Mouse (Mus musculus): Measurements from ENCODE around the gene H2-Aa. TPM values are rescaled to one million over a fixed set of nuclear protein-coding genes. Genes with fewer than 3 reads are reported as not detected.

Gene H2-Aa
- polyA plus RNA-seq, 1 experiment from 2014 or later, result 0.11 TPM

DNA sequence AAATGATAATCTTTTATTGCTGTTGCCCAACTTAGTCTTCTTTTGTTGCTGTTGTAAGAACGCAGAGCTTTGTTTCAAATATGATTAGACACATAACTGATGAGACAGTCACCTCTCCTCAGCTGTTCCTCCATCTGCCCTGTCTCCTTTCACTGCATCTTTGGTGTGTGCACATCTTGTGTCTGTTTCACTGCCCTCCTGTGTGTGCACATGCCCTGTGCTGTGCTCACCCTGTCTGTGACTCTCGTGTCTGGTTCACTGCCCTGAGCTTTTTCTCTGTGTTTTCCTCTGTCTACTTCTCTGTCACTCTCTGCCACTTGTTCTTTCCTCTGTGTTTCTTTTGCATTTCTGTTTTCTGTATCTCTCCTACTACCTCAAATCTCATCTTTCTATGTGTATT lies 17.4 kb downstream of the H2-Aa start:
- Histone ChIP-seq H3K36me3 (no peaks in the 10 kb centered on the region), H3K27me3 (ENCODE audit: insufficient read depth, poor library complexity, severe bottlenecking) (peaks cover 5% of the 10 kb centered on the region; the same call in 1 of the 2 replicates), H3K9me3 (no peaks in the 10 kb centered on the region), H3K4me1 (peaks cover under 1% of the 10 kb centered on the region), H3K4me3 (no peak overlapping the region), H3K27ac (no peak overlapping the region)
- 79% methylated on average over 2 of the region's 2 CpGs for WGBS
- no peak for DNase-seq (ENCODE audit: low spot score)

DNA sequence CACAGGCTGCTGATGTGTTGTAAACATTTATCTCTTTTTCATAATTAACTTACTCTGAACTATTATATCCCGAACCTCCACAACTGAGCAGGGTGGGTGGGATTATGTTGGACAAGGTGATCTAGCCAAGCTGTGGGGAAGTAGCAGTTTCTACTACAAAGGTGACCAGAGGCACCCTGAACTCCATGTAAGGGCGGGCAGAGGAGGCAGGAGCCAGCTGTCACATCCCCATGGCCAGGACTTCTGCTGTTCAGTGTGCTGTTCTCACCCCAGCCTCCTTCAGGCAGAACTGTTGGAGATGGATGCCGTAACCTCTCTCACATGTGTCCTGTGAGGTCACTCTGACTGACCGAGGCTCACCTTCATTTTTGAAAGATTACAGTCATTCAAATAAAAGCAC lies 17.8 kb downstream of the H2-Aa start:
- no peak for DNase-seq (ENCODE audit: low spot score)
- Histone ChIP-seq H3K4me3 (no peak overlapping the region), H3K27me3 (ENCODE audit: insufficient read depth, poor library complexity, severe bottlenecking) (peaks cover 9% of the 10 kb centered on the region; the same call in 1 of the 2 replicates), H3K27ac (no peak overlapping the region), H3K4me1 (peaks cover 5% of the 10 kb centered on the region), H3K36me3 (no peaks in the 10 kb centered on the region), H3K9me3 (no peaks in the 10 kb centered on the region)
- 63% methylated on average over 4 of the region's 4 CpGs for WGBS

DNA sequence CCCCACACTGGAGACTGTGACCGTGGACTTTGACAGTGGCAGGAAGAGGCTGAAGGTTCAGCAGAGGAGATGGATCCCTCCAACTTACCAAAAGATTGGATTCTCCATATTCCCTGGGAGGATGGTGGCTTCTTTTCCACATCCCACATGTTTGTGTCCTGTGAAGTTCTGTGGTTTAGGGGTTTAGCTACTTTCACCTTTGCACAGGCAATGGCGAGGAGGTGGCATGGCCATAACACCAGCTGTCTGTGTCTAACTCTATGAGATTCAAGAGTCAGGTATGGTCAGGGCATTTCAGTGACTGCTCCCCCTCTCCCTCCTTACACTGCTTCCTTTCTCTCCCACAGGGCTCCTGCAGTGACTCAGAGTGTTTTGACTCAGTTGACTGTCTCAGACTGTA lies 18.9 kb downstream of the H2-Aa start:
- Histone ChIP-seq H3K27ac (no peak overlapping the region), H3K9me3 (no peaks in the 10 kb centered on the region), H3K27me3 (ENCODE audit: insufficient read depth, poor library complexity, severe bottlenecking) (peaks cover 10% of the 10 kb centered on the region; the same call in 1 of the 2 replicates), H3K4me3 (no peak overlapping the region), H3K4me1 (peaks cover 13% of the 10 kb centered on the region), H3K36me3 (no peaks in the 10 kb centered on the region)
- no peak for DNase-seq (ENCODE audit: low spot score)
- WGBS, result 80% methylated on average over 2 of the region's 2 CpGs

DNA sequence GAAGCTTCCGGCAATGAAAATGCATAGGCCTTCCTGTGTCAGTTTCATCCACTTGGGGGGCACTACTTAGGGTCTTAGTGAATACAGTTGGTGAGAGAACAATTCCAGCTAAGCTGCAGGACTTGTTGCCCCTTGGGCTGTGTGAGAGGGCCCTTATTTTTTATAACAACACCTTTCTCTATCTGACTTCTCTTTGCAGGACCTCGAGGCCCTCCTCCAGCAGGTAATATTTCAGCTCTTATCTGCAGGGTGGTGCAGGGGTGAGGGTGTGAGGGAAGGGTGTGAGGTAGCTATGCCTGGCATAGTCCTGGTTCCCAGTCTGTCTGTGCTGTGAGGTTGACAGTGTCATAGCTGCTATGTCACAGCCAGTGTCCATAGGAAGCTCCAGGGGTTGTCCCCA lies 19.4 kb downstream of the H2-Aa start:
- WGBS, result 70% methylated on average over 2 of the region's 2 CpGs
- DNase-seq (ENCODE audit: low spot score), result no peak
- no peaks in the 10 kb centered on the region for H3K36me3 ChIP-seq

DNA sequence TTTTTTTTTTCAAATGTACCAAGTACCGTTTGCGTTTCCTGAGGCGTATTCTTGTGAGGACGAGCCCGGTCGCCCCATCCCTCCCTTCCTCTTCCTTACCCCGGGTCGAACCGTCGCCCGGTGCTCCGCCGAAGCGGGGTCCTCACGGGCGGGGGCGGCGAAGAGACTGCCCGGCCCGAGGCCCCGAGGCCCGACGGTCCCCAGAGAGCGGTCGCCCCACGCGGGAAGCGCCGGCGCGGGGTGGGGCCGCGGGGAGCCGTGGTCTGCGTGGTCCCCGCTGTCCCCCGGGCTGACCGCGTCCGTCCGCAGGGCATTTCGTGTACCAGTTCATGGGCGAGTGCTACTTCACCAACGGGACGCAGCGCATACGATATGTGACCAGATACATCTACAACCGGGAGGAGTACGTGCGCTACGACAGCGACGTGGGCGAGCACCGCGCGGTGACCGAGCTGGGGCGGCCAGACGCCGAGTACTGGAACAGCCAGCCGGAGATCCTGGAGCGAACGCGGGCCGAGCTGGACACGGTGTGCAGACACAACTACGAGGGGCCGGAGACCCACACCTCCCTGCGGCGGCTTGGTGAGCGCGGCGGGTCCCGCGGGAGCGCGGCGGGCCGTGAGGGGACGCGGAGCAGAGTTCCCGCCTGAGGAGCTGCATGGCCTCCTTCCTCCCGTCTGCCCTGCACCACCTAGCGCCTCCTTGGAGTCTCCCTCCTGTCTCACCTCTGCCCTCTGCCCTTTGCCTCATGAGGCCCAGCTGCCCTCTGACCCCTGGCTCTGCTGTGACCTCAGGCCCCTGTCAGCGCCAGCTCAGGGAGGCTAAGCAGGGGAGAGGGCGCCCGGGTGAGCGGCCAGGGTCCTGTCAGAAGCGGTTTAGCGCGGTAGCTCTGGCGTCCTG lies 22.9 kb downstream of the H2-Aa start:
- under 1% methylated on average over 92 of the region's 93 CpGs for WGBS
- peak; percentile 78 for DNase-seq (ENCODE audit: low spot score)
- no peaks in the 10 kb centered on the region for H3K9me3 ChIP-seq

More for the DNA sequence above, 19.4 kb downstream of the H2-Aa start:
- H3K27me3 ChIP-seq (ENCODE audit: insufficient read depth, poor library complexity, severe bottlenecking), result peaks cover 10% of the 10 kb centered on the region; the same call in 1 of the 2 replicates
- peaks cover 17% of the 10 kb centered on the region for H3K4me1 ChIP-seq
- no peaks in the 10 kb centered on the region for H3K9me3 ChIP-seq
- H3K4me3 ChIP-seq, result no peak overlapping the region
- H3K27ac ChIP-seq, result no peak overlapping the region

DNA sequence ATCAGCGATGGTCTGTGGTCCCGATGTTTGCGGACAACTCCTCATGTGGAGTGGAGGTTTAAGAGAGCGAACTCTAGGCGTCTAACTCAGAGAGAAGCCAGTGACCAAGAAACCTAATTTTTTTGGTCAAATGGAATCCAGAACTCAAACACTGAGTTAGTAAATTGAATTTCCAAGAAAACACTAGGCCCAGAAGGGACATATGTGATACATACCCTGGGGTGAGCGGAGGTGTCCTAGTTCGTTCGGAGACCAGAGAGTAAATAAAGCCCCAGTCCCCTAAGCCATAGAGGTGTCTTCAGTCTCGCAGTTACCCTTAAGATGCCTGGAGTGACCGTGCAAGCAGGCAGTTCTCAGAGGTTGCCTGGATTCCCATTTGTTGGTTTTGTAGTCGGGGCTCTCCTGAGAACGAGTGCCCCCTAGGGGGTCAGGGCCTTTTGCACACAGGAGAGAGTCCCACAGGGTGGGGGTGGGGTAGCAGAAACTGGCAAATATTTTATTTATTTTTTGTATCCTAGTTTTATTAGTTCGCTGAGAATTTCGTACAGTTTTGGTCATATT lies 23.7 kb downstream of the H2-Aa start:
- Histone ChIP-seq H3K4me3 (peak overlapping the region; percentile 74), H3K27ac (no peak overlapping the region), H3K36me3 (no peaks in the 10 kb centered on the region), H3K4me1 (peaks cover 17% of the 10 kb centered on the region), H3K27me3 (ENCODE audit: insufficient read depth, poor library complexity, severe bottlenecking) (peaks cover 29% of the 10 kb centered on the region), H3K9me3 (no peaks in the 10 kb centered on the region)
- no peak for DNase-seq (ENCODE audit: low spot score)
- 2% methylated on average over 14 of the region's 14 CpGs for WGBS

More for the DNA sequence above, 22.9 kb downstream of the H2-Aa start:
- Histone ChIP-seq H3K27ac (peak overlapping the region; percentile 86), H3K4me3 (peak overlapping the region; percentile 74), H3K4me1 (peaks cover 17% of the 10 kb centered on the region), H3K36me3 (no peaks in the 10 kb centered on the region), H3K27me3 (ENCODE audit: insufficient read depth, poor library complexity, severe bottlenecking) (peaks cover 21% of the 10 kb centered on the region)

DNA sequence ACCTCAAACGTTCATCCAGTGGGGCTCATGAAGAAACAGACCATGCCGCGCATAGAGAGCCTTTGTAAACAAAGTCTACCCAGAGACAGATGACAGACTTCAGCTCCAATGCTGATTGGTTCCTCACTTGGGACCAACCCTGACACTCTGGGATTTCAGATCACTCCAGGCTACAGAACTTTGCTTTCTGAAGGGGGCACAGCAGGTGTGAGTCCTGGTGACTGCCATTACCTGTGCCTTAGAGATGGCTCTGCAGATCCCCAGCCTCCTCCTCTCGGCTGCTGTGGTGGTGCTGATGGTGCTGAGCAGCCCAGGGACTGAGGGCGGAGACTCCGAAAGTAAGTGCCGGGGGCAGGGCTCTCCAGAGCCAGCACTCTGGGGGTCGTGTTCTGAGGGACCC lies 24.6 kb downstream of the H2-Aa start:
- peak; percentile 81 for DNase-seq (ENCODE audit: low spot score)
- H3K27ac ChIP-seq, result no peak overlapping the region
- no peaks in the 10 kb centered on the region for H3K36me3 ChIP-seq
- H3K4me1 ChIP-seq, result peaks cover 17% of the 10 kb centered on the region
- 0% methylated on average over 8 of the region's 8 CpGs for WGBS
- peaks cover 34% of the 10 kb centered on the region for H3K27me3 ChIP-seq (ENCODE audit: insufficient read depth, poor library complexity, severe bottlenecking)
- no peaks in the 10 kb centered on the region for H3K9me3 ChIP-seq
- peak overlapping the region; percentile 74 for H3K4me3 ChIP-seq

DNA sequence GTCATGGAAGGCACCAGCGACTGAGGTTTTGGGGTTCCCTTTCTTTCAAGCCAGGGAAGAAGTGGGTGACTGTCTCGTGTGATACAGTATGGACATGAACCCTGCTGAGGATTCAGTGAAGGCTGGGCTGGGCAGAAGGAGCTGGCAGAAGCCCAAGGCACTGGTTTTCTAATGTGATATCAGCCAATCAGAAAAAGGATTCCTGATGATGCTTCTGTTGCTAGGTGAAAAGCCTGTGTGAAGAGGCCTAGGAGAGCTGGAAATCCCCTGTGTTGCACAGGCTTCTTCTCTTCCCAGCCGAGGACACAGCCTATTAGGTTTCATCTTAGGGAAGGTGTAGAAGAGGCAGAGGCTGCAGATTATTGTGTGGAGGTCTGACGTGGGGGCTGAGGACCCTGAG lies 26.1 kb downstream of the H2-Aa start:
- no peaks in the 10 kb centered on the region for H3K36me3 ChIP-seq
- peaks cover 17% of the 10 kb centered on the region for H3K4me1 ChIP-seq
- DNase-seq (ENCODE audit: low spot score), result no peak
- no peak overlapping the region for H3K27ac ChIP-seq
- no peaks in the 10 kb centered on the region for H3K9me3 ChIP-seq
- H3K4me3 ChIP-seq, result no peak overlapping the region
- WGBS, result 36% methylated on average over 4 of the region's 4 CpGs
- H3K27me3 ChIP-seq (ENCODE audit: insufficient read depth, poor library complexity, severe bottlenecking), result peaks cover 30% of the 10 kb centered on the region

DNA sequence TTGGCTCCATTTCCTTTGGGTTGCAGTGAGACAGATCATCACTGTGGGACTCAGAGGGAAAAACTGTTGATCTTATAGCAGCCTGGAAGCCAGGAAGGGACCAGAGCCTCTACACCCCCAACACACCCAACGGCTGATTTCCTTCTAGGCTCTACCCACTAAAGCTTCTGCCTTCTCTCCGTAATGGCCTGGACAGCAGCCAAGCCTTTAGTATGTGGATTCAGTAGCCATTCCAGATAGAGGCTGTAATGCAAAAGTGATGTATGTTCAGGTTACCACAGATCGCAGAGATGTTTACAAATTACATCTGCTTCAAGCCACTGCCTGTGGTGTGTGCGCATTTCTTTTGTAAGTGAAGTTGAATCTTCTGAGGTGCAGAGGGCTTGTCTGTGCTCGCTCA lies 27.1 kb downstream of the H2-Aa start:
- 69% methylated on average over 5 of the region's 5 CpGs for WGBS
- Histone ChIP-seq H3K4me1 (peaks cover 17% of the 10 kb centered on the region), H3K4me3 (no peak overlapping the region), H3K27me3 (ENCODE audit: insufficient read depth, poor library complexity, severe bottlenecking) (peaks cover 30% of the 10 kb centered on the region), H3K36me3 (no peaks in the 10 kb centered on the region), H3K9me3 (no peaks in the 10 kb centered on the region), H3K27ac (no peak overlapping the region)
- DNase-seq (ENCODE audit: low spot score), result no peak

DNA sequence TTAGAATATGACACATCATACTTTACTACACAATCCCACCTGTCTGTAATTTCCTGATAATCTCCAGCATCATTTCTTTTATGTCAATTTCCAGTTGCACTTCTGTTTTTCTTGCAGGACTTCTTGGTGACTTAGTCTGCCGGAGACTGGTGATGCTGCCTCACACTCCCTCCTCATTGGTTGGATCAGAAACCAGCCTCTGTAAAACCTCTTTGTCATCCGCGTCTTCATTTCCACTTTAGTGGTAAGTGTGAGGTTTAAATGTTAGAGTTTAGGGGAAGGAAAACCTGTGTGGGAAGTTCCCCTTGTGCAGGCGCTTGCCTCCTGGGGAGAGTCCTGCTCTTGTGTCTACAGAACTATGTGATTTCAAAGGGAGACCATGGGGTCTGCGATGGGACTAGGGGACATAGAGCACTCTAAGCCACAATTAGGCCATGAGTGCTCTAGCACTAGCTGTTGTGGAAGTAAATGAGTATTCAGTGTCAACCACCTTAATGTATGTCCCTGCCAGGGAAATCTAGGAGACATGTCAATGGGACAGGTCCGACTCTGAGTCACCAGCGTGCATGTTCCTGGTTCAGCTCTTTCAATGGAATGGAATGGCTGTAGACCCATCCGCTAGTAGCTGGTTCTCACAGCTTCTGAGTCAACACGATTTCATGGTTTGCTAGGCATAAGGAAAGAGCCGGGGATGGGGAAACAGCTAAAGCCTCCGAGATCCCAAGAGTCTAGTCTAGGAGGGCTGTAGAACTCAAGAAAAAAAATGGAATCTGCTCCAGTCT lies 29.8 kb downstream of the H2-Aa start, which contains the start of gene H2-Ab1:
TSS of gene H2-Ab1 (plus strand) at position 96 of the 782 bp plus-strand sequence.
- no peak within 1 kb of the TSS for H3K27ac ChIP-seq
- WGBS, result 69% methylated on average over 11 of the region's 11 CpGs
- peaks cover 25% of the 10 kb centered on the region for H3K27me3 ChIP-seq (ENCODE audit: insufficient read depth, poor library complexity, severe bottlenecking)
- H3K9me3 ChIP-seq, result no peaks in the 10 kb centered on the region
- H3K36me3 ChIP-seq, result no peaks in the 10 kb centered on the region
- H3K4me1 ChIP-seq, result no peaks in the 10 kb centered on the region
- no peak within 1 kb of the TSS for H3K4me3 ChIP-seq
- DNase-seq (ENCODE audit: low spot score), result no peak

DNA sequence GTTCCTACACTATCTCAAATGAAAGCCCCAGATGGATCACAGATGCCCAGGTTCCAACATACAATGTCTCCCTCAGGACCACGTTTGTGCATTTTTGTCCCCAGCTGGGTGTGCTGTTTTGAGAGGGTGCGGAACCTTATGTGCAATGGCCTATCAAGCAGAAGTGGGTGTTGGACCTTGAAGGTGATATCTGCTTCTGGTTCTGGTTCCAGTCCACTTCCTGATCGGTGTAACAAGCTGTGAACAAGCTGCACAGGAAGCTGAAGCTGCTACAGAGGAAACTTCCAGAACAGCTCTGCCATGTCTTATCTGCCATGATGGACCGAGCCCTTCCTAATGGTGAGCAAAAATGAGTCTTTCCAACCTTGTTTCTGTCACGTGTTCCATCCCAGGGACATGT lies 31.1 kb downstream of the H2-Aa start:
- DNase-seq (ENCODE audit: low spot score), result no peak
- Histone ChIP-seq H3K36me3 (no peaks in the 10 kb centered on the region), H3K9me3 (no peaks in the 10 kb centered on the region), H3K27ac (no peak overlapping the region), H3K4me1 (no peaks in the 10 kb centered on the region), H3K27me3 (ENCODE audit: insufficient read depth, poor library complexity, severe bottlenecking) (peaks cover 20% of the 10 kb centered on the region), H3K4me3 (no peak overlapping the region)
- WGBS, result 75% methylated on average over 5 of the region's 5 CpGs

DNA sequence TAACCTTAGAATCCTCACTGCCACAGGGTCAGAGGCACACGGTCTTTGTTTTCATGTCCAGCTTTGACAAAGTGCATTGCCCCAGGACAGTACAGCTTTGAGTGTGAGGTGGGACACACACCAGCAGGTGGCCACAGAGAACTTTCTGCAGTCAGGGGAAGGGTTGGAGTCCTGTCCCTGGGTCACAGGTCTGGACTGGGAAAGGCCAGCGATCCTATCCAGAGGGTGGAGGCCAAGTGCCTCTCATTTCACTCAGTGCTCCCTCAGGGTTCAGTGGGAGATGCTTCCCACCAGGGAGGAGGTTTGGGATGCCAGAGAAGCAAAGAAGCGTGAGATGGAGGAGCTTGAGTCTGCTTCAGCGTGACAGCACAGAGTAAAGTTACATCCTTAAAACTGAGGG lies 36.0 kb downstream of the H2-Aa start:
- no peak overlapping the region for H3K27ac ChIP-seq
- H3K4me3 ChIP-seq, result no peak overlapping the region
- peak; percentile 45 for DNase-seq (ENCODE audit: low spot score)
- no peaks in the 10 kb centered on the region for H3K9me3 ChIP-seq
- 40% methylated on average over 4 of the region's 4 CpGs for WGBS
- H3K4me1 ChIP-seq, result no peaks in the 10 kb centered on the region
- H3K36me3 ChIP-seq, result no peaks in the 10 kb centered on the region
- H3K27me3 ChIP-seq (ENCODE audit: insufficient read depth, poor library complexity, severe bottlenecking), result no peaks in the 10 kb centered on the region; the same call in 1 of the 2 replicates

DNA sequence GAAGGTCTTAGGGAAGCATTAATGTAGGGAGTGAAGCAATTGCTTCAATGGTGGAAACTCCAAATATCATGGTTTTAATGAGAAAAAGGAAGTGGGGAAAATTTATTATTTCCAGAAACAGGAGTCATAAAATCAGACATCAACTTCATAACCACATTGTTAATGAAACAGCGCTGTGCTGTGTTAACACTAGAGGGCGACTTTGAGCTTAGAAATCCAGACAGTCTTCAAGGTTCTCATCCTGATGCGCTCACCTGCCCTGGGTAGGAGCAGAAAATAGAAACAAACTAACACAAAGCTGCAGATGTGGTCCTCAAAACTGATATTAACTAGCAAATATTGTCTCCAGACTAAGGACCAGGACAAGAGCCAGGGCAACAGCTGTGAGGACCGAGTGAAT lies 37.7 kb downstream of the H2-Aa start:
- Histone ChIP-seq H3K27ac (no peak overlapping the region), H3K36me3 (no peaks in the 10 kb centered on the region), H3K4me3 (no peak overlapping the region), H3K27me3 (ENCODE audit: insufficient read depth, poor library complexity, severe bottlenecking) (no peaks in the 10 kb centered on the region), H3K9me3 (no peaks in the 10 kb centered on the region), H3K4me1 (no peaks in the 10 kb centered on the region)
- no peak for DNase-seq (ENCODE audit: low spot score)
- 17% methylated on average over 4 of the region's 4 CpGs for WGBS
